Mouse (Mus musculus): ENCODE results near the gene Rfx8.

DNA sequence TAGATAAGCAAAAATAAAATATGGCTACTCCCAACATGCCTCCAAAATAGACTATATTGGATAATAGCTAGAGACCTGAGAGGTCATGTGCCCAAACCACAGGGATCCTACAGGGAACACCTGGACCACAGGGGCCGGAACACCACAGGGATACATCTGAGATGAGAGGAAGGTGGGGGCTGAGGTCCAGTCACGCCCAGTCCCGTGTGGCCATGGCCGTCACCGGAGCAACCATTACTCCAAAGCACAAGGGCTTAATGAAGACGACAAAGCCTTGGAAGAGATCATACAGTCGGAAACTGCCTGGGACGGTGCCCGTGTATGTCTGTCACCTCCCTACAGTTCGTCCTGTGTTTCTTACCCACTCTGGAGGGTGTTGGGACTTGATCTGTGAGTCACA lies 13.1 kb upstream of the Rfx8 start:
- TF ChIP-seq CHD2 (IDR thresholded peaks at IDR 0.05; ENCODE audit: low read length) (no peak), ZC3H11A (IDR thresholded peaks at IDR 0.05; ENCODE audit: low read depth, low read length) (no peak), CTCF (IDR thresholded peaks at IDR 0.05 in 2 of 3, conservative IDR thresholded peaks at IDR 0.05 in 1 of 3; ENCODE audit: control insufficient read depth in 1 of 3, insufficient read depth in 1 of 3, low read depth in 2 of 3, low read length in 3 of 3, poor library complexity in 1 of 3, severe bottlenecking in 1 of 3) (no peak), POLR2A (IDR thresholded peaks at IDR 0.05; ENCODE audit: control insufficient read depth in 1 of 2, insufficient read depth in 1 of 2, low read depth in 1 of 2, low read length in 2 of 2, poor library complexity in 1 of 2) (no peak), BHLHE40 (IDR thresholded peaks at IDR 0.05; ENCODE audit: borderline replicate concordance, low read depth, low read length) (no peak), HCFC1 (IDR thresholded peaks at IDR 0.05; ENCODE audit: low read depth, low read length) (no peak), MAFK (IDR thresholded peaks at IDR 0.05; ENCODE audit: borderline replicate concordance, low read depth, low read length) (no peak), USF1 (IDR thresholded peaks at IDR 0.05; ENCODE audit: low read depth, low read length) (no peak), EP300 (IDR thresholded peaks at IDR 0.05; ENCODE audit: low read depth in 1 of 2, low read length in 2 of 2) (no peak), POLR2AphosphoS5 (IDR thresholded peaks at IDR 0.05; ENCODE audit: borderline replicate concordance, low read depth, low read length) (no peak), MAZ (IDR thresholded peaks at IDR 0.05; ENCODE audit: low read depth, low read length) (no peak)
